Mouse (Mus musculus) cerebellum, postnatal 10 days (tissue): ENCODE measurements around the gene Dock9.
A peak's percentile ranks its signal among the peaks of the same experiment; 100 is the strongest.

Experiments
- DNase-seq, 2 experiments: peaks; one replicate each; pipeline ENCODE4 v3.0.0; 2021; ENCODE audit warnings: mixed read lengths in 2 of 2

Gene Dock9

GRCm38 (mm10) chr14:121579055-121579454 is 218.6 kb downstream of the Dock9 start:
- peak; percentile 64 to 75 for DNase-seq

GRCm38 (mm10) chr14:121573391-121573790 is 224.2 kb downstream of the Dock9 start:
- DNase-seq: no peak

- peak in 1 of 2 experiments; percentile 12 for DNase-seq
Measured at GRCm38 (mm10) chr14:121566794-121567201, 230.8 kb downstream of the Dock9 start.

- DNase-seq: no peak
Measured at GRCm38 (mm10) chr14:121565930-121566329, 231.7 kb downstream of the Dock9 start.

GRCm38 (mm10) chr14:121564656-121565055 is 233.0 kb downstream of the Dock9 start:
- DNase-seq: no peak

GRCm38 (mm10) chr14:121563954-121564353 is 233.7 kb downstream of the Dock9 start:
- no peak for DNase-seq

- DNase-seq: no peak
Measured at GRCm38 (mm10) chr14:121559026-121559425, 238.6 kb downstream of the Dock9 start.

GRCm38 (mm10) chr14:121556401-121557315 is 241.0 kb downstream of the Dock9 start:
- no peak for DNase-seq

- no peak for DNase-seq
Measured at GRCm38 (mm10) chr14:121553785-121554184, 243.9 kb downstream of the Dock9 start.

GRCm38 (mm10) chr14:121552586-121552985 is 245.1 kb downstream of the Dock9 start:
- no peak for DNase-seq

- no peak for DNase-seq
Measured at GRCm38 (mm10) chr14:121549834-121550233, 247.8 kb downstream of the Dock9 start.

- no peak for DNase-seq
Measured at GRCm38 (mm10) chr14:121547745-121548144, 249.9 kb downstream of the Dock9 start.

- DNase-seq: no peak
Measured at GRCm38 (mm10) chr14:121546621-121547020, 251.0 kb downstream of the Dock9 start.

- no peak for DNase-seq
Measured at GRCm38 (mm10) chr14:121545551-121546331, 251.9 kb downstream of the Dock9 start.

- no peak for DNase-seq
Measured at GRCm38 (mm10) chr14:121541262-121541661, 256.4 kb downstream of the Dock9 start.

GRCm38 (mm10) chr14:121534501-121534900 is 263.1 kb downstream of the Dock9 start:
- no peak for DNase-seq

GRCm38 (mm10) chr14:121530853-121531252 is 266.8 kb downstream of the Dock9 start:
- DNase-seq: no peak

- DNase-seq: no peak
Measured at GRCm38 (mm10) chr14:121527883-121528282, 269.8 kb downstream of the Dock9 start.

GRCm38 (mm10) chr14:121527201-121527600 is 270.4 kb downstream of the Dock9 start:
- no peak for DNase-seq

GRCm38 (mm10) chr14:121521709-121522108 is 275.9 kb downstream of the Dock9 start:
- peak; percentile 78 to 79 for DNase-seq

GRCm38 (mm10) chr14:121516881-121517280 is 280.8 kb downstream of the Dock9 start:
- no peak for DNase-seq

GRCm38 (mm10) chr14:121508929-121509328 is 288.7 kb downstream of the Dock9 start:
- DNase-seq: no peak

- no peak for DNase-seq
Measured at GRCm38 (mm10) chr14:121506336-121506735, 291.3 kb downstream of the Dock9 start.

- DNase-seq: no peak
Measured at GRCm38 (mm10) chr14:121505485-121505860, 292.2 kb downstream of the Dock9 start.
